Mouse (Mus musculus): Measurements from ENCODE around the gene Ribc2. TPM values are rescaled to one million over a fixed set of nuclear protein-coding genes. Genes with fewer than 3 reads are reported as not detected.

The Ribc2 gene
- polyA plus RNA-seq, 1 experiment from 2014 or later = 0.83 TPM

- 47% methylated on average over 4 of the region's 4 CpGs for WGBS
- H3K4me2 ChIP-seq (replicated peaks) = no peak overlapping the region
- ATAC-seq (ENCODE audit: low FRiP score, low read depth) = no peak
- H3K4me1 ChIP-seq = peaks cover 18% of the 10 kb centered on the region
- no peaks in the 10 kb centered on the region for H3K27me3 ChIP-seq
- H3K9me3 ChIP-seq = no peaks in the 10 kb centered on the region
- H3K36me3 ChIP-seq = no peaks in the 10 kb centered on the region
- no peak overlapping the region for H3K4me3 ChIP-seq
- no peak overlapping the region for H3K27ac ChIP-seq
- no peak overlapping the region for H3K9ac ChIP-seq
Measured at GRCm38 (mm10) chr15:85156198-85156597, 24.3 kb downstream of the Ribc2 start.

- Histone ChIP-seq H3K4me3 (no peak overlapping the region), H3K27ac (no peak overlapping the region; the same call in 1 of the 2 replicates), H3K4me1 (peaks cover 40% of the 10 kb centered on the region), H3K9ac (no peak overlapping the region), H3K36me3 (no peaks in the 10 kb centered on the region), H3K27me3 (no peaks in the 10 kb centered on the region), H3K4me2 (replicated peaks) (no peak overlapping the region), H3K9me3 (no peaks in the 10 kb centered on the region)
- no peak for ATAC-seq (ENCODE audit: low FRiP score, low read depth)
Measured at GRCm38 (mm10) chr15:85161416-85161815, 29.5 kb downstream of the Ribc2 start.

- ATAC-seq (ENCODE audit: low FRiP score, low read depth) = no peak
- Histone ChIP-seq H3K9ac (no peak overlapping the region), H3K27me3 (no peaks in the 10 kb centered on the region), H3K9me3 (no peaks in the 10 kb centered on the region), H3K4me3 (no peak overlapping the region), H3K4me2 (replicated peaks) (no peak overlapping the region), H3K36me3 (no peaks in the 10 kb centered on the region), H3K27ac (peak overlapping the region; percentile 53; the same call in 1 of the 2 replicates), H3K4me1 (peaks cover 51% of the 10 kb centered on the region)
- 25% methylated on average over 21 of the region's 21 CpGs for WGBS
Measured at GRCm38 (mm10) chr15:85162693-85163663, 31.1 kb downstream of the Ribc2 start.

- ATAC-seq (ENCODE audit: low FRiP score, low read depth) = no peak; the same call in 1 of the 2 replicates
- Histone ChIP-seq H3K9me3 (no peaks in the 10 kb centered on the region), H3K27me3 (no peaks in the 10 kb centered on the region), H3K9ac (peak overlapping the region; percentile 48; the same call in 1 of the 2 replicates), H3K4me2 (replicated peaks) (peak overlapping the region; percentile 49), H3K27ac (peak overlapping the region; percentile 93), H3K36me3 (no peaks in the 10 kb centered on the region), H3K4me1 (peaks cover 55% of the 10 kb centered on the region), H3K4me3 (no peak overlapping the region)
- WGBS = 5% methylated on average over 11 of the region's 11 CpGs
Measured at GRCm38 (mm10) chr15:85166433-85166933, 34.6 kb downstream of the Ribc2 start.

GRCm38 (mm10) chr15:85167086-85167679 lies 35.3 kb downstream of the Ribc2 start:
- H3K4me2 ChIP-seq (replicated peaks) = peak overlapping the region; percentile 49
- no peaks in the 10 kb centered on the region for H3K9me3 ChIP-seq
- no peaks in the 10 kb centered on the region for H3K27me3 ChIP-seq
- H3K4me3 ChIP-seq = no peak overlapping the region
- H3K36me3 ChIP-seq = no peaks in the 10 kb centered on the region
- peak overlapping the region; percentile 93 for H3K27ac ChIP-seq
- no peak for ATAC-seq (ENCODE audit: low FRiP score, low read depth)
- peaks cover 55% of the 10 kb centered on the region for H3K4me1 ChIP-seq
- 21% methylated on average over 12 of the region's 12 CpGs for WGBS
- no peak overlapping the region; the same call in 1 of the 2 replicates for H3K9ac ChIP-seq

- WGBS = 27% methylated on average over 2 of the region's 2 CpGs
- H3K36me3 ChIP-seq = no peaks in the 10 kb centered on the region
- no peaks in the 10 kb centered on the region for H3K27me3 ChIP-seq
- no peak overlapping the region for H3K4me3 ChIP-seq
- no peak overlapping the region for H3K27ac ChIP-seq
- H3K4me2 ChIP-seq (replicated peaks) = no peak overlapping the region
- peaks cover 6% of the 10 kb centered on the region; the same call in 1 of the 2 replicates for H3K9me3 ChIP-seq
- no peak for ATAC-seq (ENCODE audit: low FRiP score, low read depth)
- H3K9ac ChIP-seq = no peak overlapping the region
- H3K4me1 ChIP-seq = peaks cover 21% of the 10 kb centered on the region
Measured at GRCm38 (mm10) chr15:85172054-85172453, 40.2 kb downstream of the Ribc2 start.

- no peaks in the 10 kb centered on the region for H3K27me3 ChIP-seq
- no peak overlapping the region; the same call in 1 of the 2 replicates for H3K27ac ChIP-seq
- ATAC-seq (ENCODE audit: low FRiP score, low read depth) = peak; percentile 36; the same call in 1 of the 2 replicates
Measured at GRCm38 (mm10) chr15:85173425-85173824, 41.5 kb downstream of the Ribc2 start.

GRCm38 (mm10) chr15:85174060-85174459 lies 42.2 kb downstream of the Ribc2 start:
- H3K27me3 ChIP-seq = no peaks in the 10 kb centered on the region
- H3K9me3 ChIP-seq = peaks cover 6% of the 10 kb centered on the region; the same call in 1 of the 2 replicates
- ATAC-seq (ENCODE audit: low FRiP score, low read depth) = no peak; the same call in 1 of the 2 replicates
- no peaks in the 10 kb centered on the region for H3K36me3 ChIP-seq
- no peak overlapping the region for H3K4me2 ChIP-seq (replicated peaks)
- 72% methylated on average over 10 of the region's 10 CpGs for WGBS
- no peak overlapping the region; the same call in 1 of the 2 replicates for H3K27ac ChIP-seq
- H3K9ac ChIP-seq = no peak overlapping the region
- H3K4me3 ChIP-seq = no peak overlapping the region
- H3K4me1 ChIP-seq = peaks cover 26% of the 10 kb centered on the region

More at GRCm38 (mm10) chr15:85173425-85173824, 41.5 kb downstream of the Ribc2 start:
- 48% methylated on average over 8 of the region's 8 CpGs for WGBS
- H3K9ac ChIP-seq = no peak overlapping the region
- H3K36me3 ChIP-seq = no peaks in the 10 kb centered on the region
- peaks cover 20% of the 10 kb centered on the region for H3K4me1 ChIP-seq
- no peak overlapping the region for H3K4me2 ChIP-seq (replicated peaks)
- H3K4me3 ChIP-seq = no peak overlapping the region
- peaks cover 6% of the 10 kb centered on the region; the same call in 1 of the 2 replicates for H3K9me3 ChIP-seq

GRCm38 (mm10) chr15:85177576-85177975 lies 45.7 kb downstream of the Ribc2 start:
- no peak overlapping the region for H3K4me2 ChIP-seq (replicated peaks)
- no peak overlapping the region for H3K9ac ChIP-seq
- no peaks in the 10 kb centered on the region for H3K36me3 ChIP-seq
- H3K4me1 ChIP-seq = peaks cover 41% of the 10 kb centered on the region
- H3K9me3 ChIP-seq = peaks cover 6% of the 10 kb centered on the region; the same call in 1 of the 2 replicates
- no peaks in the 10 kb centered on the region for H3K27me3 ChIP-seq
- H3K27ac ChIP-seq = no peak overlapping the region
- WGBS = 89% methylated on average over 8 of the region's 8 CpGs
- H3K4me3 ChIP-seq = no peak overlapping the region
- ATAC-seq (ENCODE audit: low FRiP score, low read depth) = no peak

- ATAC-seq (ENCODE audit: low FRiP score, low read depth) = no peak
- H3K4me1 ChIP-seq = peaks cover 39% of the 10 kb centered on the region
- no peak overlapping the region for H3K27ac ChIP-seq
Measured at GRCm38 (mm10) chr15:85178172-85178571, 46.3 kb downstream of the Ribc2 start.

GRCm38 (mm10) chr15:85179528-85180180 lies 47.8 kb downstream of the Ribc2 start:
- WGBS = 44% methylated on average over 7 of the region's 7 CpGs
- no peak overlapping the region; the same call in 1 of the 2 replicates for H3K4me2 ChIP-seq (replicated peaks)
- no peak overlapping the region for H3K9ac ChIP-seq
- peak; percentile 57; the same call in 1 of the 2 replicates for ATAC-seq (ENCODE audit: low FRiP score, low read depth)
- H3K9me3 ChIP-seq = peaks cover 6% of the 10 kb centered on the region; the same call in 1 of the 2 replicates
- peaks cover 44% of the 10 kb centered on the region for H3K4me1 ChIP-seq
- no peak overlapping the region for H3K4me3 ChIP-seq
- H3K27ac ChIP-seq = peak overlapping the region; percentile 77
- no peaks in the 10 kb centered on the region for H3K27me3 ChIP-seq
- no peaks in the 10 kb centered on the region for H3K36me3 ChIP-seq

More at GRCm38 (mm10) chr15:85178172-85178571, 46.3 kb downstream of the Ribc2 start:
- no peak overlapping the region for H3K4me3 ChIP-seq
- no peak overlapping the region for H3K4me2 ChIP-seq (replicated peaks)
- H3K27me3 ChIP-seq = no peaks in the 10 kb centered on the region
- no peak overlapping the region for H3K9ac ChIP-seq
- peaks cover 6% of the 10 kb centered on the region; the same call in 1 of the 2 replicates for H3K9me3 ChIP-seq
- H3K36me3 ChIP-seq = no peaks in the 10 kb centered on the region
- WGBS = 70% methylated on average over 6 of the region's 6 CpGs
